Mouse (Mus musculus) megakaryocyte, embryonic 14.5 days (primary cell): Measurements from ENCODE around the gene Hoxb4.

Source experiments
- FLI1 ChIP-seq: IDR thresholded peaks from 2 replicates; pipeline ENCODE4 v1.6.1; 2012; ENCODE audit warnings: low read length, inconsistent platforms, mixed read lengths
- GATA1 ChIP-seq: IDR thresholded peaks from 3 replicates; pipeline ENCODE4 v1.6.1; 2012; ENCODE audit warnings: mixed read lengths, low read length, inconsistent platforms, borderline replicate concordance

GRCm38 (mm10) chr11:96287411-96287810 lies 30.7 kb upstream of the Hoxb4 start:
- TF ChIP-seq FLI1 (no peak), GATA1 (no peak)
